Mouse (Mus musculus): ENCODE measurements around the gene 1700001K19Rik.

DNA sequence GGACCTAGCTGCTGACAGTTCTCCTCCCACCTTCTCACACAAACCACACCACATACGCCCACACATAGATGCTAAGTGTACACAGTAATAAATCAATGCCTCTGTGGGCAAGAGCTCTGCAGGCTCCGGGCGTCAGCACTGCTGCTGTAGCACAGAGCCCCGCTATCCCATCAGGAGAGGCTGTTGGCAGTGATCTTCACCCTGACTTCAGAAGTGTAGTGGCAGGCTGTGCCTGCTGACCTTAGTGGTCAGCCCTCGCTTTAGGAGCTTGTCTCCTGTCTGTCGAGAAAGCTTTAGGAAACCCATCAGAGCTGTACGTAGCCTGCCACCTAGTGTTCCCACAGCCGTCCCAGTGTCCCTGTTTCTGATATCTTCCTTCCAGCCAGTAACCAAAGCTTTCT, 32.2 kb downstream of the 1700001K19Rik start:
- TF ChIP-seq POLR2A (IDR thresholded peaks at IDR 0.05; ENCODE audit: borderline replicate concordance, insufficient read depth, low read length): no peak
- TF ChIP-seq CTCF (IDR thresholded peaks at IDR 0.05; ENCODE audit: borderline replicate concordance, insufficient read depth, low read depth, low read length): no peak
